In genomic region chr2:110017616-110018505, GRCm38 (mm10) we compare ENCODE assay signal across 8 mouse cellular contexts. TPM values are rescaled to one million over a fixed set of nuclear protein-coding genes. Genes with fewer than 3 reads are reported as not detected.
A peak's percentile ranks its signal among the peaks of the same experiment; 100 is the strongest.
DNase-seq lines count a peak whose midpoint lies in the region; ATAC-seq lines count a peak whose summit lies in the region.

Ccdc34 (plus strand) TSS chr2:110017817.

- H3K4me2 ChIP-seq in heart, embryonic 14.5 days (ENCODE audit: low read length) = peak within 1 kb of the TSS; percentile 71
- peak within 1 kb of the TSS; percentile 84 for H3K4me2 ChIP-seq in liver, embryonic 13.5 days
- H3K4me2 ChIP-seq in stomach, embryonic 16.5 days (ENCODE audit: low read depth, low read length) = peak within 1 kb of the TSS; percentile 75

- H3K4me3 ChIP-seq in heart, embryonic 14.5 days (ENCODE audit: control insufficient read depth in 1 of 2, insufficient read depth in 1 of 2, low read depth in 1 of 2, low read length in 2 of 2) = peak within 1 kb of the TSS; percentile 77 to 90
- peak within 1 kb of the TSS; percentile 82 for H3K4me3 ChIP-seq in liver, embryonic 13.5 days (replicated peaks)
- H3K4me3 ChIP-seq in stomach, embryonic 16.5 days (replicated peaks; ENCODE audit: low read length) = peak within 1 kb of the TSS; percentile 88

- H3K36me3 ChIP-seq in heart, embryonic 14.5 days (ENCODE audit: control insufficient read depth, insufficient read depth, low read length) = peaks cover 29% of the 10 kb centered on the region
- peaks cover 25% of the 10 kb centered on the region for H3K36me3 ChIP-seq in liver, embryonic 13.5 days
- no peaks in the 10 kb centered on the region for H3K36me3 ChIP-seq in stomach, embryonic 16.5 days (ENCODE audit: control insufficient read depth, insufficient read depth, low read length)

- no peaks in the 10 kb centered on the region for H3K27me3 ChIP-seq in heart, embryonic 14.5 days (ENCODE audit: control insufficient read depth, insufficient read depth, low read length)
- no peaks in the 10 kb centered on the region for H3K27me3 ChIP-seq in liver, embryonic 13.5 days
- H3K27me3 ChIP-seq in stomach, embryonic 16.5 days (ENCODE audit: control insufficient read depth, insufficient read depth, low read length) = no peaks in the 10 kb centered on the region

- peaks cover 0 to 24% of the 10 kb centered on the region in 2 experiments; a peak in 2 of 4 replicates for H3K4me1 ChIP-seq in heart, embryonic 14.5 days (ENCODE audit: control insufficient read depth in 2 of 2, insufficient read depth in 2 of 2, low read length in 2 of 2)
- H3K4me1 ChIP-seq in liver, embryonic 13.5 days (replicated peaks) = peaks cover 37% of the 10 kb centered on the region
- peaks cover 19% of the 10 kb centered on the region for H3K4me1 ChIP-seq in stomach, embryonic 16.5 days (ENCODE audit: control insufficient read depth, insufficient read depth, low read length)

- no peaks in the 10 kb centered on the region for H3K9me3 ChIP-seq in heart, embryonic 14.5 days (ENCODE audit: control insufficient read depth, low read length)
- no peaks in the 10 kb centered on the region for H3K9me3 ChIP-seq in liver, embryonic 13.5 days (replicated peaks)
- no peaks in the 10 kb centered on the region for H3K9me3 ChIP-seq in stomach, embryonic 16.5 days (replicated peaks; ENCODE audit: control insufficient read depth, low read length)

- peak within 1 kb of the TSS; percentile 80 to 81 for H3K27ac ChIP-seq in heart, embryonic 14.5 days (replicated peaks in 1 of 2; ENCODE audit: control insufficient read depth in 1 of 2, insufficient read depth in 1 of 2, low read depth in 2 of 2, low read length in 2 of 2)
- H3K27ac ChIP-seq in liver, embryonic 13.5 days = peak within 1 kb of the TSS; percentile 87
- peak within 1 kb of the TSS; percentile 83 for H3K27ac ChIP-seq in stomach, embryonic 16.5 days (ENCODE audit: low read length)

- ATAC-seq in erythroid progenitor cell, adult 5-6 weeks (replicated peaks; ENCODE audit: low FRiP score, poor library complexity, severe bottlenecking) = peak; percentile 97
- peak; percentile 97 for ATAC-seq in heart, embryonic 14.5 days (ENCODE audit: insufficient number of reproducible peaks, insufficient read depth, low FRiP score, low read depth)
- peak; percentile 99 for ATAC-seq in liver, embryonic 13.5 days (ENCODE audit: low read depth)
- peak; percentile 98 for ATAC-seq in stomach, embryonic 16.5 days (ENCODE audit: insufficient read depth, low FRiP score)

- H3K9ac ChIP-seq in heart, embryonic 14.5 days (ENCODE audit: low read length) = peak within 1 kb of the TSS; percentile 87
- H3K9ac ChIP-seq in liver, embryonic 13.5 days = peak within 1 kb of the TSS; percentile 86
- peak within 1 kb of the TSS; percentile 92 for H3K9ac ChIP-seq in stomach, embryonic 16.5 days (ENCODE audit: low read length)

- WGBS in heart, embryonic 14.5 days = under 1% methylated on average over 55 of the region's 55 CpGs
- under 1% methylated on average over 55 of the region's 55 CpGs for WGBS in liver, embryonic 13.5 days (ENCODE audit: insufficient replicate concordance)
- under 1% methylated on average over 54 of the region's 55 CpGs for WGBS in stomach, embryonic 16.5 days

- DNase-seq in CD4-positive helper T cell, adult 2 months (ENCODE audit: low read depth, low spot score) = peak; percentile 89
- peak; percentile 87 for DNase-seq in brain, embryonic 18.5 days (ENCODE audit: low read depth, low spot score)
- peak; percentile 95 for DNase-seq in kidney, postnatal 14 days
- peak; percentile 85 for DNase-seq in liver, embryonic 13.5 days
- peak; percentile 91 for DNase-seq in neural tube, embryonic 10.5 days (ENCODE audit: extremely low spot score, low spot score)

RNA-seq across cellular contexts. Expression of gene Ccdc34, which starts in this region (rescaled TPM):
- total RNA-seq in erythroid progenitor cell, adult 5-6 weeks (2015; ENCODE audit: low replicate concordance) = 123 and 145 TPM in 2 replicates
- total RNA-seq in erythroid progenitor cell, adult 5-6 weeks (2017; ENCODE audit: low replicate concordance) = 146 and 165 TPM in 2 replicates
- 25.4 and 27.8 TPM in 2 replicates for polyA plus RNA-seq in heart, embryonic 14.5 days (2014; fragmentation: Nextera tagmentation; extraction: Ambion mirVana)
- 26.2 and 34.1 TPM in 2 replicates for polyA plus RNA-seq in liver, embryonic 13.5 days (2015; fragmentation: Nextera tagmentation; extraction: Ambion mirVana)
- polyA plus RNA-seq in stomach, embryonic 16.5 days (2015; fragmentation: Nextera tagmentation; extraction: Ambion mirVana) = 32.9 and 37.0 TPM in 2 replicates

Comparison
In these comparisons a context has a peak if more than half of its experiments do, and no peak if none do; other contexts are left out.
1. Peak in every context shown above with its lines: DNase-seq, ATAC-seq, H3K4me3 ChIP-seq and H3K27ac ChIP-seq.